Mouse (Mus musculus): Measurements from ENCODE around the gene Katnal1. TPM values are rescaled to one million over a fixed set of nuclear protein-coding genes. Genes with fewer than 3 reads are reported as not detected.

Katnal1 gene
- polyA plus RNA-seq, 1 experiment, result 10.1 TPM

DNA sequence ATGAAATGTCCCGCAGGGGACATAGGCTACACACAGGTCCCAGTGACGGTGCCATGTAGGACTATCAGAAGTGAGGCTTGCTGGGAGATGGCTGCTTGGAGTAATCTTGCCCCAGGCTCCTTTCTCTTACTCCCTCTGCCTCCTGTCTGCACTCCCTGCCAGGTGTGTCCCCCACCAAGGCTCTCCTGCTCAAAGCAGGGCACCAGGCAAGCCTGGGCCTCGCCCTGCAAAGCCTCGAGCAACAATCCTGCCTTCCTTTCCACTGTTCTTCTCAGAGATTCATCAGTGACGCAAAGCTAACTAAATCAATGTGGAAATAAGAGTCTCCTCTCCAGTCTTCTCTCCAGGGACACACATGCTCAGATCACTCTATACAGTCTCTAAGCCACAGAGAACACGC lies 12.3 kb downstream of the Katnal1 start:
- Histone ChIP-seq H3K4me3 (replicated peaks; ENCODE audit: control insufficient read depth, low read depth, low read length) (no peak overlapping the region), H3K4me1 (ENCODE audit: control insufficient read depth, insufficient read depth, low read length) (peaks cover 5% of the 10 kb centered on the region), H3K27ac (ENCODE audit: control insufficient read depth, insufficient read depth, low read depth, low read length, poor library complexity) (no peak overlapping the region)
- TF ChIP-seq CTCF (IDR thresholded peaks at IDR 0.05; ENCODE audit: control insufficient read depth, insufficient read depth, low read length) (no peak), POLR2A (IDR thresholded peaks at IDR 0.05; ENCODE audit: borderline replicate concordance, control insufficient read depth, low read depth, low read length) (no peak)
- 90% methylated on average over 6 of the region's 6 CpGs for WGBS

DNA sequence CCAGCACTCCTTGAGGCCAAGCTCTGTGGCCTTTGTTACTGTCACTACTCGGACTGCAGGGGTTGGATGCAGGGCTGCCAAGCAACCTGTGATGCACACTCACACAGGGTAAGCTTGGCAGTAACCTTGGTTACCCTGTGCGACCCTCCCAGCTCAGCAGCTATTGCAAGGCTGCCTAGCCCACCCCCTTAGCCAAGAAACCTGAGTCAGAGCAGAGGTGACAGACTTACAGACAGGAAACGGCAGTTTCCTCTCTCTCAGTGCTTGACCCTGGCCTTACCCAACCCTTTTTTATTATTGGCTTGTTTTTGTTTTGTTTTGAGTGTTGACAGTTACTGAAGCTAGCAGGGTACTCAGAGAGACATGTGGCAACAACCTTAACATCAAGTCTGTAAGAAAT lies 16.9 kb downstream of the Katnal1 start:
- WGBS, result 19% methylated on average over 3 of the region's 3 CpGs
- Histone ChIP-seq H3K4me3 (replicated peaks; ENCODE audit: control insufficient read depth, low read depth, low read length) (no peak overlapping the region), H3K27ac (ENCODE audit: control insufficient read depth, insufficient read depth, low read depth, low read length, poor library complexity) (no peak overlapping the region), H3K4me1 (ENCODE audit: control insufficient read depth, insufficient read depth, low read length) (peaks cover 8% of the 10 kb centered on the region)
- TF ChIP-seq CTCF (IDR thresholded peaks at IDR 0.05; ENCODE audit: control insufficient read depth, insufficient read depth, low read length) (no peak), POLR2A (IDR thresholded peaks at IDR 0.05; ENCODE audit: borderline replicate concordance, control insufficient read depth, low read depth, low read length) (no peak)

DNA sequence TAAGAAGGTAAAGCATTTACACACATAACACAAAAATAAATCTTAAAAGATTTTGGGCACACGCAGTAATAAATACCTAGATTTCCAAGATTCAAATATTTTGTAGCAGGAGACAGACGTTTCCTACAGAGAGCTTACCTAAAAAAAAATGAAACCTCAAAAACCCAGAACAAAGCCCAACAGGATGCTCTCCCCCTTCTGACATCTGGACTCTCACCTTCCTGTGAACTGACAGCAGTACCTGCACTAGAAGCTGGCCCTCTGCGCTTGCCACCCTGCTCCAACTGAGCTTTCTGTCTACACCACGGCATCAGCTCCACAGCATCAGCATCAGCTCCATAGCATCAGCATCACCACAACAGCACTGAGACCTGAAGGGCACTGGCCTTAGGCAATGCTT lies 19.1 kb downstream of the Katnal1 start:
- WGBS, result 53% methylated on average over 4 of the region's 4 CpGs
- no peak for TF ChIP-seq CTCF (IDR thresholded peaks at IDR 0.05; ENCODE audit: control insufficient read depth, insufficient read depth, low read length)
- TF ChIP-seq POLR2A (IDR thresholded peaks at IDR 0.05; ENCODE audit: borderline replicate concordance, control insufficient read depth, low read depth, low read length), result no peak
- Histone ChIP-seq H3K27ac (ENCODE audit: control insufficient read depth, insufficient read depth, low read depth, low read length, poor library complexity) (no peak overlapping the region), H3K4me1 (ENCODE audit: control insufficient read depth, insufficient read depth, low read length) (peaks cover 8% of the 10 kb centered on the region), H3K4me3 (replicated peaks; ENCODE audit: control insufficient read depth, low read depth, low read length) (no peak overlapping the region)

DNA sequence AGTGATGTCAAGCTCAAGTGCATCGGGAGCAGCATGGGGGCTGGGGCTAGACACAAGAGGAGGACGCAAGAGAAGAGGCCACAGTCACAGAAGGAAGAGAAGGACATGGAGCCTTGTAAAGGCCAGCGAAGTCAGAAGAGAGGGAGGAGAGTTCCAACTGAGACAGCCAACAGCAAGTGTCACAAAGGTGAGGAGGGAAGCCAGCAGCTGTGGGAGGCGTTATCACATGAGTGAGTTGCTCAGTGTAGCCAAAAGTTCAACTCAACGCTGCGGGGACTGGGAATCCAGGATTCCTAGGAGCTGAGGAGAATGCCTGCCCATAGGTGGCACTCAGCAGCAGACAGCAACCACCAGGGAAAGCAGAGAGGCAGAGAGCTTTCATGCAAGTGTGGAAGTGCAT lies 19.7 kb downstream of the Katnal1 start:
- H3K4me3 ChIP-seq (replicated peaks; ENCODE audit: control insufficient read depth, low read depth, low read length), result no peak overlapping the region
- TF ChIP-seq POLR2A (IDR thresholded peaks at IDR 0.05; ENCODE audit: borderline replicate concordance, control insufficient read depth, low read depth, low read length) (no peak), CTCF (IDR thresholded peaks at IDR 0.05; ENCODE audit: control insufficient read depth, insufficient read depth, low read length) (no peak)
- peaks cover 8% of the 10 kb centered on the region for H3K4me1 ChIP-seq (ENCODE audit: control insufficient read depth, insufficient read depth, low read length)
- H3K27ac ChIP-seq (ENCODE audit: control insufficient read depth, insufficient read depth, low read depth, low read length, poor library complexity), result no peak overlapping the region
- WGBS, result 77% methylated on average over 6 of the region's 6 CpGs

DNA sequence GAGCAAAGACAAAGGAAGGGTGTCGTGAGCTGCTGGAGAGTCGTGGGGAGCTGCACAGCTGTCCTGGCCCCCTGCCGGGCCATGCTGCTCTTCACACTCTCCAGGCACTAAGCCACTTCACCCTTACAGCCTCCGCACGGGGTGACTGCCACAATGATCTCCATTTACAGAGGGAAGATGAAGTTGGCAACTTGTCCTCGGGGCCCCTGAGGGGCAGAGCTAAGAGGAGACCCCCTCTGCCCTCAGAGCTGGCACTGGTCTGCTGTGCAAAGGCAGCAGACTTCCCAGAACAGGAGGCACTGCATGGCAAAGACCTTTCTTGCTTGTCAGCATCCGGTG lies 20.1 kb downstream of the Katnal1 start:
- H3K4me1 ChIP-seq (ENCODE audit: control insufficient read depth, insufficient read depth, low read length), result peaks cover 8% of the 10 kb centered on the region
- H3K27ac ChIP-seq (ENCODE audit: control insufficient read depth, insufficient read depth, low read depth, low read length, poor library complexity), result no peak overlapping the region
- peak; percentile 26; the same call in 1 of the 2 replicates for TF ChIP-seq CTCF (IDR thresholded peaks at IDR 0.05; ENCODE audit: control insufficient read depth, insufficient read depth, low read length)
- no peak for TF ChIP-seq POLR2A (IDR thresholded peaks at IDR 0.05; ENCODE audit: borderline replicate concordance, control insufficient read depth, low read depth, low read length)
- WGBS, result 78% methylated on average over 7 of the region's 7 CpGs
- no peak overlapping the region for H3K4me3 ChIP-seq (replicated peaks; ENCODE audit: control insufficient read depth, low read depth, low read length)

DNA sequence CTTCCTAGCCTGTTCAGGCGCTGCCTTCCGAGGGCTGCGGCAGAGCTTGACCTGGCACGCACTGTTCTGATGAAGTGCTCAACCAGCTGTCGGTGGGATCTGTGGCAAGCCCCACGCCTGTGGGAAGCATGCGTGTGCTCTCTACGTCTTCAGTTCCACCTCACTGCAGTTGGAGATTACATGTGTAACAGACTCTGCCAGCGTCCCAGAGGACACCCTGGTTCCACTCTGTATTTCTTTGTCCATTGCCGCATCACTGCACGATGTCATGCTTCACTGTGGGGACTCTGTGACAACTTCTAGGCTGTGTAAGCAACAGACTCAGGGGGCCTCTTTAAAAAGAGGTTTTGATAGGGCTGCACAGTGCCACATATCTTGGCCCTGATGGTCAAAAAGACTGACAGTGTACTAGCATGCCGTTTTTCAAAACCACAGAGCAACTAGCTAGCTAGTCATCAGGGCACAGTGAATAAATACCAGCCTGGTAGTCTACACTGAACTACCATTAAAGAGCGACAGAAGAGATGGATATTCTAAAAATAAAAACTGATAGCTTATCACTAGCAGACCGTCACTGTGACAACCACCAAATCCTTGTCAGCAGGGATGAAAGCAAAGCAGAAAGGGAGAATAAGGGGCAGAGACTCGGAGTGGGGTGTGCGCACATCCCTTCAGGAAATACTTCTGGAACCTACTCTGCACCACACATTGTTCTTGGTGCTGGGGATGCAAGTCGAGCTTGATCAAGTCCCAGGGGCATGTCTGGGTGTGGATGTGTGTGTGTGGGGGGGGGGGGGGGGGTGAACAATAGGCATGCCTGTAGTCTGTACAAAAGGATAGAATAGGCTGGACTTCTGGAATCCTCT lies 20.7 kb downstream of the Katnal1 start:
- WGBS, result 62% methylated on average over 17 of the region's 17 CpGs
- TF ChIP-seq CTCF (IDR thresholded peaks at IDR 0.05; ENCODE audit: control insufficient read depth, insufficient read depth, low read length) (no peak), POLR2A (IDR thresholded peaks at IDR 0.05; ENCODE audit: borderline replicate concordance, control insufficient read depth, low read depth, low read length) (no peak)
- H3K4me1 ChIP-seq (ENCODE audit: control insufficient read depth, insufficient read depth, low read length), result peaks cover 8% of the 10 kb centered on the region
- H3K4me3 ChIP-seq (replicated peaks; ENCODE audit: control insufficient read depth, low read depth, low read length), result no peak overlapping the region
- no peak overlapping the region for H3K27ac ChIP-seq (ENCODE audit: control insufficient read depth, insufficient read depth, low read depth, low read length, poor library complexity)

DNA sequence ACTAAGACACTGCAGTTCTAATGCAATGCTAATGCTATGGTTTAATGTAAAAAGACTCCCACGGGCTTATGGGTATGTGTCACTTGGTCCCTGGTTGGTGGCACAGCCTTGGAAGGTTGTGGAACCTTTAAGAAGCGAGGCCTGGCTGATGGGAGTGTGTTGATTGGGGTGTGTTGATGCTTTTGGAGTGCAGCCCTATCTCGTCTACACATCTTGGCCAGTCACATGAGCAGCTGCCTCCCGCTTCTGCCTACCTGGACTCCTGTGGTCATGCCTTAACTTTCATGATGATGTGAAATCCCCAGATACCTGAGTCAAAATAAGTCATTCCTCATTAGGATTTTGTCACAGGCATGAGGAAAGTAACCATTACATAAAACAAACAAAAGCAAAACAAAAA lies 22.8 kb downstream of the Katnal1 start:
- Histone ChIP-seq H3K4me1 (ENCODE audit: control insufficient read depth, insufficient read depth, low read length) (peaks cover 3% of the 10 kb centered on the region; the same call in 1 of the 2 replicates), H3K4me3 (replicated peaks; ENCODE audit: control insufficient read depth, low read depth, low read length) (no peak overlapping the region), H3K27ac (ENCODE audit: control insufficient read depth, insufficient read depth, low read depth, low read length, poor library complexity) (no peak overlapping the region)
- TF ChIP-seq POLR2A (IDR thresholded peaks at IDR 0.05; ENCODE audit: borderline replicate concordance, control insufficient read depth, low read depth, low read length) (no peak), CTCF (IDR thresholded peaks at IDR 0.05; ENCODE audit: control insufficient read depth, insufficient read depth, low read length) (no peak)
- 66% methylated on average over 4 of the region's 4 CpGs for WGBS

DNA sequence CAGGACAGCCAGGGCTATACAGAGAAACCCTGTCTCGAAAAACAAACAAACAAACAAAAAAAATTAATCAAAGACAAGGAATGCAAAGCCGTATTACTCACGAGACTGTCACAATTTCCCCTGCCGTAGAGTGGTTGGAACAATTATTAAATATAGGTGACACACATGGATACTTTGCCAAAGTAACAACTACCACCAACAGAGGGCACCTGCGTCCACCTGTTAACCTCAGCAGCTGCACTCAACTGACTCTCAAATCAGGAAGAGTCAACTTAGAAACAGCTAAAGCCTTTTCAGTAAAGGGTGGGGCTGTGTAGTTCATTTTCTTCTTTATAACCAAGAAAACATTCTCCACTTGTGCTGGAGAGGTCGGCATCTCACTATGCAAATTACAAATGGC lies 24.3 kb downstream of the Katnal1 start:
- no peak overlapping the region for H3K4me3 ChIP-seq (replicated peaks; ENCODE audit: control insufficient read depth, low read depth, low read length)
- H3K27ac ChIP-seq (ENCODE audit: control insufficient read depth, insufficient read depth, low read depth, low read length, poor library complexity), result peak overlapping the region; percentile 12; the same call in 1 of the 2 replicates
- 43% methylated on average over 6 of the region's 6 CpGs for WGBS
- TF ChIP-seq POLR2A (IDR thresholded peaks at IDR 0.05; ENCODE audit: borderline replicate concordance, control insufficient read depth, low read depth, low read length), result no peak
- TF ChIP-seq CTCF (IDR thresholded peaks at IDR 0.05; ENCODE audit: control insufficient read depth, insufficient read depth, low read length), result peak; percentile 55
- H3K4me1 ChIP-seq (ENCODE audit: control insufficient read depth, insufficient read depth, low read length), result no peaks in the 10 kb centered on the region; the same call in 1 of the 2 replicates
